Mouse (Mus musculus) neural tube, embryonic 15.5 days (tissue): ENCODE data around the gene Apmap. TPM values are rescaled to one million over a fixed set of nuclear protein-coding genes. Genes with fewer than 3 reads are reported as not detected.

Source experiments
- ATAC-seq: fragments of 200-750 bp; cut with Nextera tagmentation; 2 replicates; pipeline ENCODE4 v1.8.0; 2017; ENCODE audit warnings: mild to moderate bottlenecking, moderate TSS enrichment, moderate library complexity; ENCODE audit not compliant: low FRiP score
- H3K27ac ChIP-seq: fragments of 300-500 bp; sonication (generic); replicated peaks from 2 replicates; pipeline ENCODE4 v1.5.1; 2015; ENCODE audit warnings: mild to moderate bottlenecking, inconsistent platforms
- H3K27me3 ChIP-seq: fragments of 300-500 bp; sonication (generic); replicated peaks from 2 replicates; pipeline ENCODE4 v1.6.1; 2015; ENCODE audit warnings: inconsistent platforms
- H3K36me3 ChIP-seq: fragments of 300-500 bp; sonication (generic); 2 replicates; pipeline ENCODE4 v1.6.1; 2015; ENCODE audit warnings: inconsistent platforms
- H3K4me1 ChIP-seq: fragments of 300-500 bp; sonication (generic); 2 replicates; pipeline ENCODE4 v1.6.1; 2015; ENCODE audit warnings: inconsistent platforms
- H3K4me2 ChIP-seq: fragments of 300-500 bp; sonication (generic); 2 replicates; pipeline ENCODE4 v1.6.1; 2015; ENCODE audit warnings: inconsistent platforms, mild to moderate bottlenecking, moderate library complexity
- H3K4me3 ChIP-seq: fragments of 300-500 bp; sonication (generic); replicated peaks from 2 replicates; pipeline ENCODE4 v1.5.1; 2015; ENCODE audit warnings: mild to moderate bottlenecking, inconsistent platforms
- H3K9ac ChIP-seq: fragments of 300-500 bp; sonication (generic); replicated peaks from 2 replicates; pipeline ENCODE4 v1.6.1; 2015; ENCODE audit warnings: mild to moderate bottlenecking, inconsistent platforms
- H3K9me3 ChIP-seq: fragments of 300-500 bp; sonication (generic); replicated peaks from 2 replicates; pipeline ENCODE4 v1.6.1; 2016; ENCODE audit warnings: inconsistent platforms
- WGBS: fragments of 180-500 bp; shearing (Covaris S2); methylation state at CpG from one replicate; pipeline ENCODE4 v1.1.7; 2015; ENCODE audit warnings: mixed read lengths; 5-methylcytosine and 5-hydroxymethylcytosine counted together
- polyA plus RNA-seq: library from polyadenylated mRNA; unstranded; fragments of >200 nt; fragmentation: Nextera tagmentation; extraction: Ambion mirVana; gene quantifications from 2 replicates; pipeline ENCODE4 v1.2.1, GENCODE M21; 2015

Gene Apmap
- 45.4 and 46.1 TPM in 2 replicates for polyA plus RNA-seq

- H3K27me3 ChIP-seq = no peaks in the 10 kb centered on the region
- ATAC-seq = peak; percentile 99
- H3K9me3 ChIP-seq = no peaks in the 10 kb centered on the region
- H3K4me2 ChIP-seq = peak within 1 kb of the TSS; percentile 80
- no peaks in the 10 kb centered on the region for H3K36me3 ChIP-seq
- H3K27ac ChIP-seq = peak within 1 kb of the TSS; percentile 81
- peak within 1 kb of the TSS; percentile 96 for H3K4me3 ChIP-seq
- WGBS = under 1% methylated on average over 40 of the region's 42 CpGs
- peaks cover 19% of the 10 kb centered on the region for H3K4me1 ChIP-seq
- peak within 1 kb of the TSS; percentile 91 for H3K9ac ChIP-seq
Observed at GRCm38 (mm10) chr2:150608087-150608799, at the start of gene Apmap. Gene Apmap, minus strand, starts transcription at chr2:150608567.

- no peak overlapping the region for H3K4me2 ChIP-seq
- no peaks in the 10 kb centered on the region for H3K4me1 ChIP-seq
- no peak overlapping the region for H3K9ac ChIP-seq
- peak overlapping the region; percentile 0; the same call in 1 of the 2 replicates for H3K27ac ChIP-seq
- no peaks in the 10 kb centered on the region for H3K27me3 ChIP-seq
- 25% methylated on average over 8 of the region's 8 CpGs for WGBS
- H3K4me3 ChIP-seq = no peak overlapping the region
- no peaks in the 10 kb centered on the region for H3K9me3 ChIP-seq
- ATAC-seq = peak; percentile 69; the same call in 1 of the 2 replicates
- H3K36me3 ChIP-seq = no peaks in the 10 kb centered on the region
Observed at GRCm38 (mm10) chr2:150656975-150657768, 48.8 kb upstream of the Apmap start.

- WGBS = 94% methylated on average over 3 of the region's 3 CpGs
- Histone ChIP-seq H3K4me2 (no peak overlapping the region), H3K27ac (no peak overlapping the region), H3K27me3 (no peaks in the 10 kb centered on the region), H3K36me3 (no peaks in the 10 kb centered on the region), H3K4me1 (peaks cover 5% of the 10 kb centered on the region), H3K9me3 (no peaks in the 10 kb centered on the region), H3K4me3 (no peak overlapping the region), H3K9ac (no peak overlapping the region)
- ATAC-seq = no peak
Observed at GRCm38 (mm10) chr2:150656112-150656511, 47.7 kb upstream of the Apmap start.

GRCm38 (mm10) chr2:150655290-150655689, 46.9 kb upstream of the Apmap start:
- Histone ChIP-seq H3K36me3 (no peaks in the 10 kb centered on the region), H3K4me3 (no peak overlapping the region), H3K27me3 (no peaks in the 10 kb centered on the region), H3K9me3 (no peaks in the 10 kb centered on the region), H3K4me2 (no peak overlapping the region), H3K4me1 (peaks cover 13% of the 10 kb centered on the region), H3K27ac (no peak overlapping the region), H3K9ac (no peak overlapping the region)
- WGBS = 86% methylated on average over 6 of the region's 6 CpGs
- no peak for ATAC-seq

- no peaks in the 10 kb centered on the region for H3K27me3 ChIP-seq
- H3K9ac ChIP-seq = no peak overlapping the region
- no peak for ATAC-seq
- H3K27ac ChIP-seq = no peak overlapping the region
- H3K36me3 ChIP-seq = no peaks in the 10 kb centered on the region
- H3K9me3 ChIP-seq = no peaks in the 10 kb centered on the region
- H3K4me1 ChIP-seq = peaks cover 16% of the 10 kb centered on the region
- 95% methylated on average over 2 of the region's 2 CpGs for WGBS
- no peak overlapping the region for H3K4me2 ChIP-seq
- H3K4me3 ChIP-seq = no peak overlapping the region
Observed at GRCm38 (mm10) chr2:150654814-150655213, 46.4 kb upstream of the Apmap start.

GRCm38 (mm10) chr2:150651366-150651765, 43.0 kb upstream of the Apmap start:
- WGBS = 72% methylated on average over 9 of the region's 9 CpGs
- H3K9me3 ChIP-seq = no peaks in the 10 kb centered on the region
- no peak for ATAC-seq

GRCm38 (mm10) chr2:150650511-150651074, 42.2 kb upstream of the Apmap start:
- no peak overlapping the region for H3K9ac ChIP-seq
- no peak overlapping the region for H3K4me2 ChIP-seq
- H3K27ac ChIP-seq = no peak overlapping the region
- 14% methylated on average over 7 of the region's 7 CpGs for WGBS
- no peaks in the 10 kb centered on the region for H3K36me3 ChIP-seq
- peaks cover 35% of the 10 kb centered on the region for H3K4me1 ChIP-seq
- no peak for ATAC-seq
- H3K9me3 ChIP-seq = no peaks in the 10 kb centered on the region
- H3K4me3 ChIP-seq = no peak overlapping the region
- no peaks in the 10 kb centered on the region for H3K27me3 ChIP-seq

More at GRCm38 (mm10) chr2:150651366-150651765, 43.0 kb upstream of the Apmap start:
- no peak overlapping the region for H3K4me3 ChIP-seq
- H3K9ac ChIP-seq = no peak overlapping the region
- no peaks in the 10 kb centered on the region for H3K36me3 ChIP-seq
- H3K27ac ChIP-seq = no peak overlapping the region
- H3K4me2 ChIP-seq = no peak overlapping the region
- H3K27me3 ChIP-seq = no peaks in the 10 kb centered on the region
- peaks cover 35% of the 10 kb centered on the region for H3K4me1 ChIP-seq

GRCm38 (mm10) chr2:150648300-150648895, 40.0 kb upstream of the Apmap start:
- no peaks in the 10 kb centered on the region for H3K9me3 ChIP-seq
- H3K9ac ChIP-seq = no peak overlapping the region
- 60% methylated on average over 13 of the region's 13 CpGs for WGBS
- no peaks in the 10 kb centered on the region for H3K36me3 ChIP-seq
- peaks cover 45% of the 10 kb centered on the region for H3K4me1 ChIP-seq
- H3K27me3 ChIP-seq = no peaks in the 10 kb centered on the region
- no peak overlapping the region for H3K4me3 ChIP-seq
- H3K27ac ChIP-seq = peak overlapping the region; percentile 54
- H3K4me2 ChIP-seq = no peak overlapping the region
- no peak for ATAC-seq

- Histone ChIP-seq H3K36me3 (no peaks in the 10 kb centered on the region), H3K4me2 (no peak overlapping the region), H3K27me3 (no peaks in the 10 kb centered on the region), H3K9me3 (no peaks in the 10 kb centered on the region), H3K4me3 (no peak overlapping the region), H3K4me1 (peaks cover 45% of the 10 kb centered on the region), H3K9ac (no peak overlapping the region), H3K27ac (peak overlapping the region; percentile 54)
- ATAC-seq = no peak
- 66% methylated on average over 14 of the region's 14 CpGs for WGBS
Observed at GRCm38 (mm10) chr2:150647681-150648299, 39.4 kb upstream of the Apmap start.

GRCm38 (mm10) chr2:150646411-150647121, 38.2 kb upstream of the Apmap start:
- WGBS = 78% methylated on average over 8 of the region's 8 CpGs
- Histone ChIP-seq H3K4me3 (no peak overlapping the region), H3K4me2 (no peak overlapping the region), H3K9ac (no peak overlapping the region), H3K36me3 (no peaks in the 10 kb centered on the region), H3K27me3 (no peaks in the 10 kb centered on the region), H3K4me1 (peaks cover 45% of the 10 kb centered on the region), H3K27ac (peak overlapping the region; percentile 83), H3K9me3 (no peaks in the 10 kb centered on the region)
- no peak for ATAC-seq

GRCm38 (mm10) chr2:150645225-150645624, 36.9 kb upstream of the Apmap start:
- Histone ChIP-seq H3K4me1 (peaks cover 31% of the 10 kb centered on the region), H3K9ac (no peak overlapping the region), H3K4me3 (no peak overlapping the region), H3K4me2 (no peak overlapping the region), H3K27ac (peak overlapping the region; percentile 83), H3K9me3 (no peaks in the 10 kb centered on the region), H3K27me3 (no peaks in the 10 kb centered on the region), H3K36me3 (no peaks in the 10 kb centered on the region)
- ATAC-seq = no peak
- 83% methylated on average over 4 of the region's 4 CpGs for WGBS
